Mouse (Mus musculus): ENCODE data around the gene Lbp. TPM values are rescaled to one million over a fixed set of nuclear protein-coding genes. Genes with fewer than 3 reads are reported as not detected.
A peak's percentile ranks its signal among the peaks of the same experiment; 100 is the strongest.

The Lbp gene
- polyA plus RNA-seq, 1 experiment from 2014 or later = 3.4 TPM

DNA sequence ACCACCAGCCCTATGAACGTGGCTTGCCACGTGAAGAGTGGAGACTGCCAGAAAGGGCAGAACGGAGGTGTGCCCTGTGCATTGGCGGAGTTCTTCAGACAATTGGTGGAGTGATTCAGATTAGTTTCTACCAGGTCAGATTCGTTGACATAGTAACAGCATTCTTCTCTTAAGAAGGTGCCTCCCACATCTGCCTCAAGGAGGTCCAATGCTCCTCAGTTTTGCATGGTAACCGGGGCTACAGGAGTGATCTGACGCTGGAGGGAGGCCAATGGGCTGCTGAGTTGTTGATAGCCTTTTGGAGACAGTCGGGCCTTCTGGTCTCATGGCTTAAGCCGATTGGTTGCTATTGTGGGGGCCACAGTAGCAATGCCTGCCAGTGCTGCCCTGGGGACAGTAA, 10.6 kb upstream of the Lbp start:
- 75% methylated on average over 9 of the region's 9 CpGs for WGBS
- DNase-seq (ENCODE audit: low spot score) (no peak), ATAC-seq (ENCODE audit: low FRiP score) (no peak)
- Histone ChIP-seq H3K4me1 (replicated peaks; ENCODE audit: control insufficient read depth, insufficient read depth, low read length) (no peaks in the 10 kb centered on the region), H3K4me3 (ENCODE audit: low read depth, low read length) (no peak overlapping the region), H3K9ac (ENCODE audit: low read depth, low read length) (no peak overlapping the region), H3K27ac (ENCODE audit: low read depth, low read length) (no peak overlapping the region), H3K4me2 (replicated peaks; ENCODE audit: low read depth, low read length) (no peak overlapping the region), H3K9me3 (ENCODE audit: control insufficient read depth, low read length) (no peaks in the 10 kb centered on the region), H3K27me3 (ENCODE audit: control insufficient read depth, insufficient read depth, low read length) (no peaks in the 10 kb centered on the region), H3K36me3 (ENCODE audit: control insufficient read depth, insufficient read depth, low read length) (no peaks in the 10 kb centered on the region)

DNA sequence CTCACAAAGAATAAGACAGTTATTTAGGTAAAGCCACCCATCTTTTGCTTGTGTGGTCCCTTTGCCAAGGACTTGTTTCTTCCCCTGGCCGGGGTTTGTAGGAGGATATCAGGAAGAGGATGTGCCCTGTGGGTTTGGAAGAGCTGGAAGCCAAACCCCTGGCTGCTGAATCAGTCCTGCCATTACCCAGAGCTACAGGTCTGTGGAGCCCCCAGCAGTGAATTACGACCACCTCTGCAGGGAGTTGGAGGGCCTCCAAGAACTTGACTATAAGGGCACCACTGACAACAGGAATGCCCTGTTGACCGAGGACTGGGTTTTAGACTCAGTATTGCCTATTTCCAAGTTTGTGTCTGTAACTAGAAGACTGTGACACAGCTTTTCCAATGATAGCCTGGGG, 7.1 kb upstream of the Lbp start:
- Histone ChIP-seq H3K4me1 (replicated peaks; ENCODE audit: control insufficient read depth, insufficient read depth, low read length) (no peaks in the 10 kb centered on the region), H3K4me2 (replicated peaks; ENCODE audit: low read depth, low read length) (no peak overlapping the region), H3K27ac (ENCODE audit: low read depth, low read length) (no peak overlapping the region), H3K4me3 (ENCODE audit: low read depth, low read length) (no peak overlapping the region), H3K9ac (ENCODE audit: low read depth, low read length) (no peak overlapping the region), H3K27me3 (ENCODE audit: control insufficient read depth, insufficient read depth, low read length) (no peaks in the 10 kb centered on the region), H3K9me3 (ENCODE audit: control insufficient read depth, low read length) (no peaks in the 10 kb centered on the region), H3K36me3 (ENCODE audit: control insufficient read depth, insufficient read depth, low read length) (no peaks in the 10 kb centered on the region)
- WGBS = 82% methylated on average over 3 of the region's 3 CpGs
- ATAC-seq (ENCODE audit: low FRiP score) (no peak), DNase-seq (ENCODE audit: low spot score) (no peak)

GRCm38 (mm10) chr2:158299731-158300130, 6.6 kb upstream of the Lbp start:
- H3K9me3 ChIP-seq (ENCODE audit: control insufficient read depth, low read length) = no peaks in the 10 kb centered on the region
- no peak overlapping the region for H3K4me2 ChIP-seq (replicated peaks; ENCODE audit: low read depth, low read length)
- no peak overlapping the region for H3K9ac ChIP-seq (ENCODE audit: low read depth, low read length)
- no peak for DNase-seq (ENCODE audit: low spot score)
- no peaks in the 10 kb centered on the region for H3K36me3 ChIP-seq (ENCODE audit: control insufficient read depth, insufficient read depth, low read length)
- no peak for ATAC-seq (ENCODE audit: low FRiP score)
- H3K27ac ChIP-seq (ENCODE audit: low read depth, low read length) = no peak overlapping the region
- WGBS = 72% methylated on average over 4 of the region's 4 CpGs
- no peak overlapping the region for H3K4me3 ChIP-seq (ENCODE audit: low read depth, low read length)
- no peaks in the 10 kb centered on the region for H3K27me3 ChIP-seq (ENCODE audit: control insufficient read depth, insufficient read depth, low read length)
- H3K4me1 ChIP-seq (replicated peaks; ENCODE audit: control insufficient read depth, insufficient read depth, low read length) = no peaks in the 10 kb centered on the region

GRCm38 (mm10) chr2:158302807-158303206, 3.5 kb upstream of the Lbp start:
- Histone ChIP-seq H3K9ac (ENCODE audit: low read depth, low read length) (no peak overlapping the region), H3K27ac (ENCODE audit: low read depth, low read length) (no peak overlapping the region), H3K4me3 (ENCODE audit: low read depth, low read length) (no peak overlapping the region), H3K27me3 (ENCODE audit: control insufficient read depth, insufficient read depth, low read length) (no peaks in the 10 kb centered on the region), H3K9me3 (ENCODE audit: control insufficient read depth, low read length) (no peaks in the 10 kb centered on the region), H3K4me1 (replicated peaks; ENCODE audit: control insufficient read depth, insufficient read depth, low read length) (0 out of 2 replicates have a peak, but pooled peaks cover 2% of the 10 kb centered on the region), H3K36me3 (ENCODE audit: control insufficient read depth, insufficient read depth, low read length) (no peaks in the 10 kb centered on the region), H3K4me2 (replicated peaks; ENCODE audit: low read depth, low read length) (no peak overlapping the region)
- WGBS = 88% methylated on average over 3 of the region's 3 CpGs
- DNase-seq (ENCODE audit: low spot score) = no peak
- no peak for ATAC-seq (ENCODE audit: low FRiP score)

GRCm38 (mm10) chr2:158306696-158307049, 380 bp downstream of the Lbp start:
- no peak for DNase-seq (ENCODE audit: low spot score)
- Histone ChIP-seq H3K27me3 (ENCODE audit: control insufficient read depth, insufficient read depth, low read length) (no peaks in the 10 kb centered on the region), H3K36me3 (ENCODE audit: control insufficient read depth, insufficient read depth, low read length) (no peaks in the 10 kb centered on the region), H3K9ac (ENCODE audit: low read depth, low read length) (no peak overlapping the region), H3K4me1 (replicated peaks; ENCODE audit: control insufficient read depth, insufficient read depth, low read length) (0 out of 2 replicates have a peak, but pooled peaks cover 2% of the 10 kb centered on the region), H3K9me3 (ENCODE audit: control insufficient read depth, low read length) (no peaks in the 10 kb centered on the region), H3K27ac (ENCODE audit: low read depth, low read length) (no peak overlapping the region), H3K4me2 (replicated peaks; ENCODE audit: low read depth, low read length) (no peak overlapping the region), H3K4me3 (ENCODE audit: low read depth, low read length) (no peak overlapping the region)
- 45% methylated on average over 6 of the region's 6 CpGs for WGBS
- no peak for ATAC-seq (ENCODE audit: low FRiP score)

DNA sequence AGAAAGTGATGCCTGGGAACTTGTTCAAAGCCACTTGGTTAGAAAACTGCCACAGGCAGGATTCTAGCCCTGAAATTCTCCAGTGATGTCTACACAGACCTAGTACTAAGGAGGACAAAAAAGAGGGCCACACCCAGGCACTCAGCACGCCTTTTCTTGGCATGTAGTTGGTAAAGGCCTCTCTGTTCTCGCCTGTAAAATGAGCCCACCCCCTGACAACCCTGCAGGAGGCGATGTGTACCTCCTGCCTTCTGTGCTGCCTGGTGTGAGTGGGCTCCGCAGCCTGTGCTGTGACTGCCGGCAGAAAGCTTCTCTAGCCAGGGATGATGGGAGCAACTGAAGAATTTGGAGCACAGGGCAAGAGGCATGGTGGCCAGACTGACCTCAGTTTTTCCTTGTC, 2.0 kb downstream of the Lbp start:
- Histone ChIP-seq H3K36me3 (ENCODE audit: control insufficient read depth, insufficient read depth, low read length) (no peaks in the 10 kb centered on the region), H3K27ac (ENCODE audit: low read depth, low read length) (no peak overlapping the region), H3K4me3 (ENCODE audit: low read depth, low read length) (no peak overlapping the region), H3K9ac (ENCODE audit: low read depth, low read length) (no peak overlapping the region), H3K9me3 (ENCODE audit: control insufficient read depth, low read length) (no peaks in the 10 kb centered on the region), H3K4me1 (replicated peaks; ENCODE audit: control insufficient read depth, insufficient read depth, low read length) (0 out of 2 replicates have a peak, but pooled peaks cover 2% of the 10 kb centered on the region), H3K4me2 (replicated peaks; ENCODE audit: low read depth, low read length) (no peak overlapping the region), H3K27me3 (ENCODE audit: control insufficient read depth, insufficient read depth, low read length) (no peaks in the 10 kb centered on the region)
- no peak for ATAC-seq (ENCODE audit: low FRiP score)
- no peak for DNase-seq (ENCODE audit: low spot score)
- WGBS = 60% methylated on average over 5 of the region's 5 CpGs

GRCm38 (mm10) chr2:158313089-158313488, 6.8 kb downstream of the Lbp start:
- Histone ChIP-seq H3K4me2 (replicated peaks; ENCODE audit: low read depth, low read length) (no peak overlapping the region), H3K9me3 (ENCODE audit: control insufficient read depth, low read length) (no peaks in the 10 kb centered on the region), H3K36me3 (ENCODE audit: control insufficient read depth, insufficient read depth, low read length) (no peaks in the 10 kb centered on the region), H3K4me1 (replicated peaks; ENCODE audit: control insufficient read depth, insufficient read depth, low read length) (no peaks in the 10 kb centered on the region), H3K27me3 (ENCODE audit: control insufficient read depth, insufficient read depth, low read length) (no peaks in the 10 kb centered on the region), H3K27ac (ENCODE audit: low read depth, low read length) (no peak overlapping the region), H3K9ac (ENCODE audit: low read depth, low read length) (no peak overlapping the region), H3K4me3 (ENCODE audit: low read depth, low read length) (no peak overlapping the region)
- 72% methylated on average over 1 of the region's 1 CpGs for WGBS
- DNase-seq (ENCODE audit: low spot score) = no peak
- no peak for ATAC-seq (ENCODE audit: low FRiP score)

DNA sequence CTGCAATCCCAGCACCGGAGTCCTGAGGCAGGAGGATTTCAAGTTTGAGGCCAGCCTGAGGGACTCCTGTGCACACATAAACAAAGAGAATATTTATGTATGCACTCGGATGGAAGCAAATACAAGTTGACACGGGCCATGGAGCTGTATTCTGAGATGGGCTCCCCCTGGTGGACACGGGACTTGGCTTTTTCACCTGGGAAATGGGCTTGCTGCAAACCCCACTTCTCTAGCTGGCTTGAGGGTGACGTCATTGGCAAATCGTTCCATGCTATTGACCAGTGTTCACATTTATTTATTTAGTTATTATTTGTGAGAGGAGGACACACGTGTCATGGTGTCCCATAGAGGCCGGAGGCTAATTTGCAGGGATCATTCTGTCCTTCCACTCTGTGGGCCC, 10.1 kb downstream of the Lbp start:
- DNase-seq (ENCODE audit: low spot score) = no peak

GRCm38 (mm10) chr2:158317026-158317425, 10.7 kb downstream of the Lbp start:
- Histone ChIP-seq H3K27ac (ENCODE audit: low read depth, low read length) (no peak overlapping the region), H3K27me3 (ENCODE audit: control insufficient read depth, insufficient read depth, low read length) (no peaks in the 10 kb centered on the region), H3K36me3 (ENCODE audit: control insufficient read depth, insufficient read depth, low read length) (no peaks in the 10 kb centered on the region), H3K9me3 (ENCODE audit: control insufficient read depth, low read length) (no peaks in the 10 kb centered on the region), H3K4me1 (replicated peaks; ENCODE audit: control insufficient read depth, insufficient read depth, low read length) (no peaks in the 10 kb centered on the region), H3K4me3 (ENCODE audit: low read depth, low read length) (no peak overlapping the region), H3K4me2 (replicated peaks; ENCODE audit: low read depth, low read length) (no peak overlapping the region), H3K9ac (ENCODE audit: low read depth, low read length) (no peak overlapping the region)
- WGBS = 17% methylated on average over 5 of the region's 5 CpGs
- DNase-seq (ENCODE audit: low spot score) = peak; percentile 84
- peak; percentile 17; the same call in 1 of the 2 replicates for ATAC-seq (ENCODE audit: low FRiP score)

More for the DNA sequence above, 10.1 kb downstream of the Lbp start:
- no peaks in the 10 kb centered on the region for H3K27me3 ChIP-seq (ENCODE audit: control insufficient read depth, insufficient read depth, low read length)
- H3K4me1 ChIP-seq (replicated peaks; ENCODE audit: control insufficient read depth, insufficient read depth, low read length) = no peaks in the 10 kb centered on the region
- H3K4me2 ChIP-seq (replicated peaks; ENCODE audit: low read depth, low read length) = no peak overlapping the region
- no peaks in the 10 kb centered on the region for H3K36me3 ChIP-seq (ENCODE audit: control insufficient read depth, insufficient read depth, low read length)
- ATAC-seq (ENCODE audit: low FRiP score) = no peak
- H3K4me3 ChIP-seq (ENCODE audit: low read depth, low read length) = no peak overlapping the region
- no peak overlapping the region for H3K9ac ChIP-seq (ENCODE audit: low read depth, low read length)
- WGBS = 75% methylated on average over 8 of the region's 8 CpGs
- no peak overlapping the region for H3K27ac ChIP-seq (ENCODE audit: low read depth, low read length)
- no peaks in the 10 kb centered on the region for H3K9me3 ChIP-seq (ENCODE audit: control insufficient read depth, low read length)

Data from hindbrain, embryonic 11.5 days (tissue).